Mouse (Mus musculus) lung, postnatal 36 days (tissue): Measurements from ENCODE around the gene Mtrf1l.

Experiments
- DNase-seq: peaks from one replicate; pipeline ENCODE4 v3.0.0; 2022; ENCODE audit warnings: mixed read lengths

The Mtrf1l gene

DNA sequence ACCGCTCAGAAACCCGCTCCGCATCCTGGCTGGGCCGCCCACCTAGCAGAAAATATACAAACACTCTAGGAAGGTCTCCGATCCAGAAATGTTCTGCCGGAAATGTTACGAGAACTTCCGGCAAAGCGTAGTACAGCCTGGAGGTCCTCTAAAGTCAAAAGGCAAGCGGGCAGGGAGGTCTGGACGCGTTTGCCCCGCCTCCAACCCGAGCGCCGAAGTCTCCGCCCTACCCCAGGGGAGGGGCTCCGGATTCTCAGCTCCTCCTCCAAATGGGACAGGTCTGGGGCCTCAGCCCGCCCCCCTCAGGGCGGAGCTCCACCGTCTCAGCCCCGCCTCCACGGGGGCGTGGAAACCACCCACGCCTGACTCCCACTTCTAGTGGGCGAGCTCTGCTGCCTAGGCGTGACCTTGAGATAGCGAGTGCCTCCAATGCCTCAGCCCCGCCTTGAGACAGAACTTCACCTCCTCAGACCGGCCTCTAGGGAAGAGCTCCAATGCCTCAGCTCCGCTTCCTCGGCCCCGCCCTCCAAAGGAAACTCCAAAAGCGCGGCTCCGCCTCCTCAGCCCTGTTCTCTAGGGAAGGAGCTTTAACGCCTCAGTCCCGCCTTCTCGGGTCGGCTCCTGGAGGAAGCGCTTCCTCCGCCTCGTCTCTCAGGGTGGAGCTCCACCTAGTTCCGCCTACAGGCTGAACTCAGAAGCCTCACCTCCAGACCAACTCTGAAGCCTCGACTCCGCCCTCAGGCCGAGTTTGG, at the start of gene Mtrf1l:
TSS of gene Mtrf1l (minus strand) at position 171 of the 752 bp plus-strand sequence.
- peak; percentile 99 for DNase-seq

DNA sequence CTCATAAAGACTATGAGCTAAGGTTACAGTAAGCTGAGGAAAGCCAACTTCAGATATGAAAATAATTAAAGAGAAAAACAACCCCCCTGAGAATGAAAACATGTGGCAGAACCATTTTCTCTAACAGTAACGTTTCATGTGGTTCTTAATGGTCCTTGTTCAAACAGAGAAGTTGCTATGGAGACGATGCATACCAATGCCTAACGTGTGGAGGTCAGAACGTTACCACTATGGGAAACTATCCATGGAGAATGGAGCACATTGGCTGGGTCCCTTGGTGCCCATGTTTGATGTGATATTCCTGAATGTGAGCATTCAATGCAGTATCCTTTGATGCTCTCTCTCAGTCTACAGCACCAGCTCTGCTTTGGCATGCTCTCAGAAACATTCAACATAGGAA, 47.4 kb upstream of the Mtrf1l start:
- DNase-seq = no peak

DNA sequence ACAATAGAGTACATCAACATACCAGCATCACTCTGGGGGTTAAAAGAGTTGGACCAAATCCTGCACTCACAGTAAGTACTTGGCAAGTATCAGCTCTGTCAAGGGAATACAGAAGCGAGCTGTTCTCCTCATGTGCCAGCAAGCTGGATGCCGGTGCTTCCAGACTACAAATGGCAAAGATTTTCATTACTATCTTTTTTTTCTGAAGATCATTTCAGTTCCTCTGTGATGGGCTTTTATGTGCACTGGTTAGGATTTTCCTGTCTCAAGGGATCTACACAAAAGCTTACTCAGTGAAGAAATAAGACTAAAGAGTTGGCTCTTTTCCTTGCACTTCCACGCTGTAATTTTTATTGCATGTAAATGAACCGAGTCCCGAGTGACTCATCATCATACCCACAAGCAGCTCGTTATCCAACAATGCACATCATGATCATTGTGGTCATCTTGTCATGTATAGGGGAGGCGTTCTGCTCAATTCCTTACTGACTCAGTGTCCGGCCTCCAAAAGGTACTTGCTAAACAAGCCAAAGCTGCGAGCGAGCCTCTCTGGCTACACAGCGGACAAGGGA, 44.4 kb upstream of the Mtrf1l start:
- DNase-seq = no peak

DNA sequence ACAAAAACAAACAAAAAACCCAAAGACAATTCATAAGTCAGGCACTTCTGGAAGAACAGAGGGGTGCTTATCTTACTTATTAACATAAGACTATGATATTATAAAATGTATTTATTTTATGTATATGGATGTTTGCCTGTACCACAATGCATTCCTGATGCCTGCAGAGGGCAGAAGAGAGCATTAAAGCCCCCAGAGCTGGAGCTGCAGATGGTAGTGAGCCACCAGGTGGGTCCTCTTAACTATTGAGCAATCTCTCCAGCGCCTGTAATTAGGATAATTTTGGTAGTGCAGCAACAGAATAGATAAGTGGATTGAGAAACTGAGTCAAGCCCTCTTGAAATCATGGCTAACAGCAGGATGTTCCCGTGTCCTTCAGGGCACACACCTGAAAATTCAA, 42.3 kb upstream of the Mtrf1l start:
- DNase-seq = no peak

DNA sequence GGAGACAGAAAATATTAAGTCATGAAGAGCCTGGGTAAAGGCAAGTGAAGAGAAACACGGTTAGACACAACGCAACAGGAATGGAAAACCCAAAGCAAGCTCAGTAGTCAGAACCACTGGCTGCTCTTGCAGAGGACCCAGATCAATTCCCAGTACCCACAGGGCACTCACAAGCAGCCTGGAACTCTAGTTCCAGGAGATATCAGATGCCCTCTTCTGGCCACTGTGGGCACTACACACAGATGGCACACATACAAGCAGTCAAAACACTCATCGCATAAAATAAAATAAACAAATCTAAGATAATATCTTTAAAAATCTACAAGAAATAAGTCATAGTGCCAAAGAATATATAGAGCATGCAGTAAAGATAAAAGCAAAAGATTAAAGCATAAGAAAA, 39.0 kb upstream of the Mtrf1l start:
- DNase-seq = no peak

DNA sequence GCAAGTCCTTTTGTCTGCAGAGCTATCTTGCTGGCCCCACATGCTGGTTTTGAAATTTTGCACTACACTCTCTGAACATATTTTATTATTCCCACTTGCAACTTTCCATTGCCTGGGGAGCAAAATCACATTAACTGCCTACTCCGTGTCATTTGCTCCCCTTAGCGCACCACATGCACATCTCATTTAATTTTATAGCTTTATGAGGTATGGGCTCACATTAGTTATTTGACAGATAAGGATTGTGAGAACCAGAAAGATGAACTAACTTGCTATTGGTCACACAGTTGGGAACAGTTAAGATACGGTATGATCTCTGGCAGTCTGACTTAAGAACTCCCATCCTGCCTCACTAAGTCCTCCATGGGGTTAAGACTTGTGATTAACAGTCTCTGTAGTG, 37.1 kb upstream of the Mtrf1l start:
- no peak for DNase-seq

DNA sequence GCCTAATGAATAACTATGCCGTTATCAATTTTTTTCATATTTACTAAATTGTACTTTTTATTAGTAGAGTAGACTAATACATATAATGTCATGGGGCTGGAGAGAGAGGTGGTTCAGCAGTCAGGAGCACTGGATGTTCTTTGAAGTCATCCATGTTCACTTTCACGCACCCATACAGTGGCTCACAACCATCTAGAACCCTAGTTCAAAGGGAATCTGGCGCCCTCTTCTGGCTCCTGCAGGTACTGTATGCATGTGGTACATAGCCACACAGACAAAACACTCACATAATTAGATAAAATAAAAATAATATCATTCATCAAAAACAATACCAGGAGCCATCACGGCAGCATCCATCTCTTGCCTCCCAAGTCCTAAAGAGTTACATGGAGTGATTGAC, 36.0 kb upstream of the Mtrf1l start:
- peak; percentile 3 for DNase-seq

DNA sequence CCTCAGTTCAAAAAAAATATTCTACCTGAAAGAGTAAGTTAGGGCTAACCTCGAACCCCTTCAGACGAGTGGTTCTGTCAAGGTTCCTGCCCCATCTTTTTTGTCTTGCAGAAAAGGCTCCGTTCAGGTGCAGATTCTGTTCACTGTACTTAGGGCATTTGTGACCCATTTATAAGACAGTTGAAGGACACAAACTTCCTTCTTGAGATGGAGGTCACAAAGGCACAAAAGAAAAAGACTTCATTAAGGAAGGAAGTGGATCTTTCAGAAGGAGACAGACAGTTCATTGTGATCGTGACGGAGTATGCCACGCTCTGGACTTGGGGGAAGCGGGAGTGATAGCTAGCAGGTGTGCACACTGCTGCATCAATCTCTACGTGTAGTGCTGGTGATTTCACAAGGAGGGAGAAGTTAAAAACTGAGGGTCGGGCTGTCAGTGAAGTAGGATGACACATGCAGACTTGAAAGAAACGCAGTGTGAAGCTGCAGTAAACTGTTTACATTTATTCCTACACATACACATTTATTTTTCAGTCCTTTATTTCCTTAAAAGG, 34.4 kb upstream of the Mtrf1l start:
- DNase-seq = no peak

DNA sequence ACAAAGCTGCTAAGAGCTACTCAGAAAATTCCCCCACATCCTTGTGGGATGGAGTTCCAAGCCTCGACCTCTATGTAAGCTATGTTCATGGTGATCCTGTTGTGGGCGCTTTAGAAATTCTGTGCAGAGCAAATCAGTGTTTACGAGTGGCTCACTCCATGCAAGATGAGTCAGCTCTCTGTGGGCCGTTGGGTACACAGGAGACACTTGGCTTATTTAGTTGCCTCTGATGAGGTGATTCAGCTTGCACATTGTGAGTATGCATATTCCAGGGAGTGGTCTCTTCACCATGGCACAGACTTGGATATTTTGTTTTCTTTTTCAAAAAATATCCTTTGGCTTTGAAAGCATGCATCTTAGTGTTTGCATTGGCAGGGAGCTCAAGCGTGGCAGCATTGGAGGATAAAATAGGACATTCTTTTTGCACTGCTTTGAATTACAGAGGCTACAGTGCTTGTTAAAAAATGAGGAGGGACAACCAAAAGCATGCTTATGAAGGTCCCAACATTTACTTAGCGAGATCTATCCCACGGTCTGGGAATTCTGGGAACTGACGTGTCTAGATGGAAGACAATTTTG, 29.7 kb upstream of the Mtrf1l start:
- DNase-seq = no peak

DNA sequence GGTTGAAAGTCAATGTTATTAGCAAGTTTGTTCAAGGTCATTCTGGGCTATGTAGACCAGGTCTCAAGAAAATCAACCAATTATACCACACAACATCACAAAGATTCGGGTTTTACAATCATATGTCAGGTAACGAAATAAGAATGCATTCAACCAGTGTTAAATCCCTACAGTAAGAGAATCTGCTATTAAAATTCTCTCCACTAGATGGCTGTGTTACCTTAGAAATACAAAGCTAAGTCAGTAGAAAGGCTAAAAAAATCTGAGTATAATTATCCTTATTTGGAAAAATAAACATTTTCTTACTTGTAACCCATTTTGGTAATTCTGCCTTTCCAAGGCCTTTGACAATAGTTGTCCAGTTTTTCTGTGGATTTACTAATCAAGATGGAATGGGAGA, 23.2 kb upstream of the Mtrf1l start:
- DNase-seq = peak; percentile 3

DNA sequence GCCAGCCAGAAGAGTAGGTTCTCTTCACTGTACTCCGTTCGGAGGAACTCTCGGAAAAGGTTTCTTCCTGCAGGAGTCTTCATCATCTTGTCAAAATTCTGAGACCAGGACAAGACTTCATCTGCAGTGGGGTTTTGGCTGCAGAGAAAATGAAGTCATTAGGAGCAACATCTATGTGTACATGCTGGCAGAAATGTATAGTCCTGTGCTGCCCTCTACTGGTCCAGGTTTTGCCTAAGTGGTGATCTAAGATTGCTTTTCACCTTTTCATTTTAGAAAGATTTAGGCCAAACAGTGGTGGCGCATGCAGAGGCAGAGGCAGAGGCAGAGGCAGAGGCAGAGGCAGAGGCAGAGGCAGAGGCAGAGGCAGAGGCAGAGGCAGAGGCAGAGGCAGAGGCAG, 17.7 kb upstream of the Mtrf1l start:
- DNase-seq = peak; percentile 77

DNA sequence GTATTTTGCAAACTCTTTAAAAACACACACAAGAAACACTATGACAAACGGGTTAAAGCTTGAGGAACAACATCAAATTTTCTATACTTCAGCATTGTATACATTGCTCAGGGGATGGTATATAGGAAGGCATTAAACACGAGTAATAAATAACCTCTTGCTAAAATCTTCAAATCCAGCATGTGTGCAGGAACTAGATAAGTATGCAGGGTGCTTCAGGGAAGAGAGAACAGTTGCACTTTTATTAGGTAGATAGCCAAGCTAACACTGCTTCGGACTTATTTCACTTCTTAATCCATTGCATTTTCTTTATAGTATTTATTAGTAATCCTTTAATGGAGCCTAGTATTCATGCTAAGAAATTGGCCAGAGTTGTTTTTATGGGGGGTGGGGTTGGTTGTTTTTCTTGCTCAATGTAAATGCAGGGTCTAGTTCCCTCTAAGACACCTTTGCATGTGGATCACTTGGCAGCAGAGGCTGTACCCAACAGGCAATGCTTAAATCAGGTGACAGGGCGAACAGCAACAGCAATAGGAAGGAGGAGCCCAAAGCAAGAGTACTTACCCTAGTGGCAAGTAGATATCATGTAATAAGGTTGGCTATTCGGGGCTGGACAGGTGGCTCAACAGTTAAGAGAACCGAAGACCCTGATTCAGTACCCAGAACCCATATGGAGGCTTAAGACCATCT, 2.8 kb upstream of the Mtrf1l start:
- no peak for DNase-seq

DNA sequence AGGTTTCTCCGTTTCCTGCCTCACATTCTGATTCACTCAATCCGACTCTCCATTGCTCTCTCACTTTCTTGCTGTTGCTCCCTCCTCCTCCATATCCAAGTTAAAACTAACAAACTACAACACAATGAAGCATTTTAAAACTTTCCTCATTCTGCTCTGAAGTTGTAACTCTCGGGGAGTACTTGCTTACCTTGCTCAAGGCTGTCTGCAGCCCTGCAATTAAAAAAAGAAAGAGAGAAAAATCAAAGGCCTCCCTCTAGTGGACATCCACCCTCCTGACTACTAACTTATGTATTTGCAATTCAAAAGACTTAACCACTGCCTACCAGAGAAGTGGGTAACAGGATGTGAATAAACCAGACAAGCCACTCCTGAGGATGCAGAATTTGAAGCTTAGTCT, 1.1 kb upstream of the Mtrf1l start:
- DNase-seq = peak; percentile 85

DNA sequence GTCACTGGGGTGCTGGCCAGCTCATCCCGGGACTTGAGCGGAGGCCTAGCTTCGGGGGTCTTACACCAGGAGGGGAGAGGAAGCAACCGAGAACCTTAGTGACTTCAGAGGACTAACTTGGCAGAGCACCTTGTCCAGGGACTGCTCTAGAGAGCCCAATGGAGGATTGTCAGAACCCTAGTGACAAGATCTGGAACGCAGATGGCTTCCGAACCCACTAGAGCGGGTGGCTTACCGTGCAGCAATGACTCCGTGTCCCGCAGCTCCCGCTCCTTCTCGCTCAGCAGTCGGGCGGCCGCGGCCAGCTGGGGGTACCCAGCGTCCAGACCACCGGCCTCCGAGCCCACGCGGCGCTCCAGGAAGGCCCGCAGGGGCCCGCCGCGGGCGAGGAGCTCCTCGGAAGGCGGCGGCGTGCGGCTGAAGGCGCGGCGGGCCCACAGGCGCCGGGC, 395 bp downstream of the Mtrf1l start:
- DNase-seq = no peak

DNA sequence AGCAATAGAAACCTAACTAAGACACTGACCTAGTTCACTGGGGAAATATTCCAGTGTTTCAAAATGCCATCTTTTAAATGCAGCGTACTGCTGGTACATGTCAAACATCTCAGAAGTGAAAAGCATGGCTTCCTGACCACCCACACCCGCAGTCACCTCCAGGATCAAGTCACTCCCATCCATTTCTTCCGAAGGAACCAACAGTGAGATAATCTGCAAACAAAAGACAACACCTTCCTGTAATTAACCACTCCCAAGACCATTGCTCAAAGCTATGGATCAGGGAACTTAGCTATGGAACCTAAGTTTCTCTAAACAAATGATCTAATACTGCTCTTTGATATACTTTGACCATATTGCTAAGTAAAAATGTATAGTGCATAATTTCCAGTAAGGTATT, 4.9 kb downstream of the Mtrf1l start:
- no peak for DNase-seq

DNA sequence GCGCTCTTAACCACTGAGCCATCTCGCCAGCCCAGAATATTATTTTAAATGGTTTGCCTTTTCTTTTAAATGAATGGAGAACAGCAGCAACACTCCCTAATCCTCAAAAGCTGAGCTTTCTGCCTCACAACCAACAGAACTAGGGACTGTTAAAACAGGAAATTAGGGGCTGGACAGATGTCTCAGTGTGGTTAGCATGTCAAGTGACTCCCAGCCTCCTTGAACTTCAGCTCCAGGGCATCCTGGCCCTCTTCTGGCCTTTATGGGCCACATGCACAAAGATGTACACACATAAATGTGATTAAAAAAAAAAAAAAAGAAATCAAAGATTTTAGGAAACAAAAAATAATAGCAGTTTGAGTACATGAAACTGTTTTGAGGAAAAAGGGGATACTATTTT, 7.7 kb downstream of the Mtrf1l start:
- no peak for DNase-seq

DNA sequence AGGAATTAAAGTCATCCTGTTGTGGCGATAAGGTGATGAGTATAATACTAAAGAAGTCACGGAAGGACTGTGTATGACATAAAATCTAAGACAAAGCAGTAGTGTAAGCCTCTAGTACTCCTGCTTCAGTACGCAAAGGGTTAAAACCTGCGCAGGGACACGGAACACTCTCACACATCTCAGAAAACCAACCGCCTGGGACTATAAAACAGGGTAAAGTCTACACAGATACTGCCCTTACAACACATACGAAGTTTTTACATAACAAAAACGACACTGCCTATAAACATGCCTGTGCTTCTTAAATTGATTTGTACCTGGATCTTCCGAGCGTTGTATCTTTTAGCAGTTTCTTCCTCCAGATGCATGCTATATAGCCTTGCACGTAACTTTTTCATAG, 10.0 kb downstream of the Mtrf1l start:
- DNase-seq = no peak

DNA sequence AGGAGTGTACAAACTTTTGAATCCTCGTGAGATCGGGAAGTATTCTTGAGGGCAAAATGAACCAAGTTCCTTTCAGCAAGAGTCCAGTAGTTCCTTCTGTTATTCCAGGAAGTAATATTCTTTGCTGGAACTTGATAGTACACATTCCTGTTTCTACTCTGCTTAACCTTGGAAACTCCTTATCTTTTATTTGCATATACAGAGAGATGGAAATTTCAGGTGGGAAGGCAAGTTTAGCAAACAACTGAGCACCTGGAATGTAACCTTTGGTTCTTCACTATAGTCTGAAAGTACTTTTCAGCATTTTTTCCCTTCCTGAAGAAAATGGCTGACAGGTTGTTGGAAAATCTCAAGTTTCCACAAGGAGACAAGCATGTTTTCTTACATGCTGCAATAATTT, 16.0 kb downstream of the Mtrf1l start:
- no peak for DNase-seq

DNA sequence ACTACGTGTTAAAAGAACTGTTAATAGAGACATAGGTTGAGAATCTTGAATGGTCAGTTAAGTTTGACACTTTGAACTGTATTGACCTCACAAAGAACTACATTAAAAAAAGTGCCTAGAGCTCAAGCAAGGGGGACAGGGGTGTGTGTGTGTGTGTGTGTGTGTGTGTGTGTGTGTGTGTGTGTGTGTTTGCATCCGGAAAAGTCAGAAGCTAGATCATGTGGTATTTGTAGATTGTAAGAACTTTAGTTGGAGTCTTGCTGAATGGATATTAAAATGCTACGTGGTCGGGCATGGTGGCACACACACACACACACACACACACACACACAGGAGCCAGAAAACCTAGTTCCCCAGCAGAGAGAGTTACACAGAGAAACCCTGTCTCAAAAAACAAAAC, 16.7 kb downstream of the Mtrf1l start:
- DNase-seq = no peak

DNA sequence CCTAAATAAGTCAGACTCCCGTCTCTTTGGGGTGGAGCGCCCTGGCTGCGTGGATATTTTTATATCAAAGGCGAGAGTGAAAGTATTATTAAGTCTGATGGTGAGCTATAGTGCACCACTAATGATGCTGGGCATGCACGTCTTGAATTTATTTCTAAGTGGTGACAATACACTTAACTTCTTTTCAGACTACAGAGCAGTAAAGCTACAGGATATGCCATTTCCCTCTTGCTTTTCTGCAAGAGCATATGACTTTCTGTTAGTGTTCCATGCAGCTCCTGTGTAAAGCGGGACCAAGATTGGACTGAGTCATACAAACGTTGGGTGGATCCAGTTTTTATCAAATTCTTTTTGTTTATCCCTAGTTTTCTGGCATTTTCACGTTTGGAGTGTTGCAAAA, 17.3 kb downstream of the Mtrf1l start:
- DNase-seq = peak; percentile 6

DNA sequence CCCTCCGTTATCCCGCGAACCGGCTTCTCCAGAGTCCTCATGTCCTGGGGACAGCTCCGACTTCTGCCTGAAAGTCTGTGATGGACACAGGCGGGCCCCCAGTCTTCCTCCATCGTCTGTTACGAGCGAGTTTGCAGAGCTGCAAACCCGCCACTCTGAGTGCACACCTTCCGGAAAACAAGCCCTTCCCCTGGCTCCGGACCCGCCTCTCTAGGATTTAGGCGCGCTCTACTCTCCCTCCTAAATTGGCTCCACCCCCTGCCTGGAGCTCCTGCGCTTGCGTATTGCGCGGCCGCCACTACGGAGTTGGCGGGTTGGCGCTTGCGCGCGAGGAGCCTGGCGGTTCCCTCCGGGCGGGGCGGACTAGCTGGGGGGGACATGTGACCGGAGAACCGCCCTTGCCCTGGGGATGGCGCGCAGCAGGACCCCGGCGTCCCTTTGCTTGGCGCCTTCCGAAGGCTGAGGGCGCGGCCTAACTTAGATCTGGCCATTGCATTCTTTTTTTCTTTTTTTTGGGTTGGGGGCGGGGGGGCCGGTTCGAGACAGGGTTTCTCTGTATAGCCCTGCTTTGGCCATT, 17.9 kb downstream of the Mtrf1l start:
- peak; percentile 96 for DNase-seq

DNA sequence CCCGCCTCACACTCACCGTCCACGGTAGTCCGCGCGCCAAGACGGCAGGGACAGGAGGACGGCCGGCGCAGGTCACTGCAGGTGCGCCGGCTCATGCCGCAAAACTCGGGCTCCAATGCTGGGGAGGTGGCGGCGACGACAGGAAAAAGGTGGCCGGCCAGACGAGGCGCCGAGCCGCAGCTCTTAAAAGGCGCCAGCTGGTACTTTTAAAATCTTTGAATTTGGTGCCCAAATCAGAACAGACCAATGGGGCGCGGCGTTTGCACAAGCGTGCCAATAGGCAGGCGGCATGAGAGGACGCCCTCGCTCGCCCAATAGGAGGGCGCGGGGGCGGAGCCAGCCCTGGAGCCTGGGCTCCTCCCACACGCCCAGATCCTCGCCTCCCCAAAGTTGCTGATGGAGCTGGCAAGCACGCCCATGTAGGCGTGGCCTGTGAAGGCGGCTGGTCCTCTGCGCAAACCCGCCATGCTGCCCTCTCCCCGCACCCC, 18.4 kb downstream of the Mtrf1l start, which contains the start of gene Fbxo5:
TSS of gene Fbxo5 (minus strand) at position 358 of the 488 bp plus-strand sequence.
- DNase-seq = peak; percentile 99

DNA sequence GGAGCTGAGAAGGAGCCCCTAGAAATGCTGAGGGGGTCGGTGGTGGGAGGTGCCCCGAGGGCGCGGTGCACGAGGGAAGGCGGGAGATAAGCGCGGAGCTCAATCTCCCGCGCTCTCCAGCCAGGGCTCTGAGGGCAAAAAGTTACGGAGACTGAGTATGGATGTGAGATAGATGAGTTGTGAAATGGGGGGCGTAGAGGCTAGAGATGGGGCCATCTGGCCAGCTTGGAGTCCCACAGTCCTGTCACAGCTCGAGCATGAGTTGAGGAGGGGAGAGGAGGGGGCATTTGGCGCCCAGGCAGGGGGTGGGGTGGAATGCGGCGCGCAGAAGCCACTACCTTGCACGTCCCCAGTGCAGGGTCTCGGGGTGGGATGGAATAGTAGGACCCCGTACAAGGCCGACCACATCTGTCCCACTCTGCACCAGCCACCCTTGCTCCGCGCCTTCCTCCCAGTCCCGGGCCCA, 19.0 kb downstream of the Mtrf1l start:
- DNase-seq = no peak
